Mouse (Mus musculus): ENCODE data around the gene Dnase1l3.

- TF ChIP-seq CTCF (IDR thresholded peaks at IDR 0.05; ENCODE audit: low read depth): no peak
- TF ChIP-seq EP300 (IDR thresholded peaks at IDR 0.05; ENCODE audit: low read depth): no peak
Measured at GRCm38 (mm10) chr14:7956427-7956826, 37.9 kb downstream of the Dnase1l3 start.
